Mouse (Mus musculus): ENCODE measurements around the gene Ttc9b. TPM values are rescaled to one million over a fixed set of nuclear protein-coding genes. Genes with fewer than 3 reads are reported as not detected.

Ttc9b gene
- total RNA-seq, 2 experiments from 2014 or later = not detected

GRCm38 (mm10) chr7:27675222-27675612 is 21.5 kb downstream of the Ttc9b start:
- ATAC-seq (replicated peaks; ENCODE audit: low FRiP score, low TSS enrichment, poor library complexity, severe bottlenecking) = no peak

GRCm38 (mm10) chr7:27683218-27683617 is 29.5 kb downstream of the Ttc9b start:
- ATAC-seq (replicated peaks; ENCODE audit: low FRiP score, low TSS enrichment, poor library complexity, severe bottlenecking) = no peak

DNA sequence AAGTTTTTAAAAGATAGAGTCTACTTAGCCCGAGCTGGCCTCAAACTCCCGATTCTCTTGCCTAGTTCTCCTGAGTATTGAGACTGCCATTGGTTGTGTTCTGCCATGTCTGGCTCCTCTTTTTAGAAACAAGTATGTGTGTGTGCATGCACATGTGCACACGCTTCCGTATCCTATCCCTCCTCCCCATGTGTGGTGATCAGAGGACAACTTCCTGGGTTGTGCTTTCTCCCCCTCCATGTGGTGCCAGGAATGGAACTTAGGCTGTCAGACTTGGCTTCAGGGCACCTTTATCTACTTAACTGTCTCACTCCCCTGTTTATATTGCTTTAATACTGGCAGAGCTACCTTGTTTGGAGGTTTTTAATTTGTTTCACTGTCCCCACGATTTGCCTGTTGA is 31.5 kb downstream of the Ttc9b start:
- ATAC-seq (replicated peaks; ENCODE audit: low FRiP score, low TSS enrichment, poor library complexity, severe bottlenecking) = no peak

DNA sequence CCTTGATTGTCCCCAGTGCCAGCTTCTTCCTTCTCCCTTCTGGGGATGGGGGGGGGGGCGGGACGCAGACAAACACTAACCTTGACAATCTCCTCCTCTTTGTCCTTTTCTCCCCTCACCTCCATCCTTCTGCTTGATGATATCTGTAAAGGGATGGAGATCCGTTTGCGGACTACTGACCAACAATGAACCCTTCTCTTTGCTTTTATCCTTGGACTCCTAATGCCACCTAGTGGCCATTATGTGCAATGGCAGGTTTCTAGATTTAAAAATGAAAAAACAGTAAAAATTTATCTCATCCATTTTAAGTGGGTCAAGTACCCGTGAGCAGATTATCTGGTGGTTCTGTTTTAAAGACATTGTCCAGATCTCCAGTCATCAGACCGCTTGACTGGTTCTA is 32.0 kb downstream of the Ttc9b start:
- ATAC-seq (replicated peaks; ENCODE audit: low FRiP score, low TSS enrichment, poor library complexity, severe bottlenecking) = no peak

DNA sequence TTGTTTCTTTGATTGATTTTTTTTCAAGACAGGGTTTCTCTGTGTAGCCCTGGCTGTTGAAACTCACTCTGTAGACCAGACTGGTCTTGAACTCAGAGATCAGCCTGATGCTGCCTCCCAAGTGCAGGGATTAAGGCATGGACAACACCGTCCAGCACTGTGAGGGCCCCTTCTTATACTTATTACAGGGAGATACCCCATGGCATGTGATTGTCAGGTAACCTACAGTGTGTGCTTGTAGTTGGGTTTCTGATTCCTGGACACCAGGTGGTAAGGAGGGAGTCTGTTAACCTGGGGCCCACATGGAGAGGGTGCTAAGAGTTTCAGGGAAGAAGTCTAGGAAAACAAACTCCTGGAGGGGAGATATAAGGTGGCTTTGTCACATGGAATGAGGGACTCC is 33.3 kb downstream of the Ttc9b start:
- ATAC-seq (replicated peaks; ENCODE audit: low FRiP score, low TSS enrichment, poor library complexity, severe bottlenecking) = no peak

DNA sequence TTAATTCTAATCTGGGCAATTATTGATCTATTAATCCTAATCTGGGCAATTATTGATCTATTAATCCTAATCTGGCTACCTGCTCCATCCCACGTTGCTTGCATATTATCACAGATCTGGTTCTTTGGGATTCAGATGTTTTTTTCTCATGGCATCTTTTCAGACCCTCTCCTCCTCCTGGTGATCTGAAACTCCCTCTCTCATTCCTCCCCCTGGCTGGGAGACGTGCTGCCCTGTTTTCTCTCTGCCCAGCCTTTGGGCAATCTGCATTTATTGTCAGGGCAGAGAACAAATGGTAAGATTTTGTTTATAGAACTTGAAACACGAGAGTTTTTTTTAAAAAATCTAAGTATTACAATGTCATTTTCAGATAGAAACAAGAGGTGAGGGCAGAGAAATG is 34.1 kb downstream of the Ttc9b start:
- no peak for ATAC-seq (replicated peaks; ENCODE audit: low FRiP score, low TSS enrichment, poor library complexity, severe bottlenecking)

DNA sequence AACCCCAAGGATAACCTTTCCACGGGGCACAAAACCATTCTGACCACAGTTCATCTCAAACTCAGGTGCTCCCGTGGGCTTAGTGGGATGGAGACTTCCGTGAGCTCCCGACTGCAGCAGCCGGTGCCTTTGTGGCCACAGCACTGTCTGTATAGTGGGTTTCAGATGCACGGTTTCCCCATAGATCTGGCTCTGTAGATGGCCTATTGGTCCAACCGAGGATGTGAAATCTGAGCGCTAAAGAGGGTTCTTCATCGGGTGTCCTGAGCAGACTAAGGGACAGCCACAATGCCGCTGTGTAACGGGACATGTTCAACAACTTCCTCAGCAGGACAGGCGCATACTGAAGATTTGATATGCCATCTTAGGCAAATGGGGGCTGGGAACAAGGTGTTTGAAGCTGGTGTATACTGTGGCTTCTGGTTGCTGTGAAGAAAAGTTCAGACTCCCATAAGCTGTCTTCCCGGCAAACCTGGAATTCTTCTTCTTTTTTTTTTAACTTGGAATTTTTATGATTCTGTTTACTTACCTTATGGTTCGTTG is 34.6 kb downstream of the Ttc9b start:
- ATAC-seq (replicated peaks; ENCODE audit: low FRiP score, low TSS enrichment, poor library complexity, severe bottlenecking) = no peak

DNA sequence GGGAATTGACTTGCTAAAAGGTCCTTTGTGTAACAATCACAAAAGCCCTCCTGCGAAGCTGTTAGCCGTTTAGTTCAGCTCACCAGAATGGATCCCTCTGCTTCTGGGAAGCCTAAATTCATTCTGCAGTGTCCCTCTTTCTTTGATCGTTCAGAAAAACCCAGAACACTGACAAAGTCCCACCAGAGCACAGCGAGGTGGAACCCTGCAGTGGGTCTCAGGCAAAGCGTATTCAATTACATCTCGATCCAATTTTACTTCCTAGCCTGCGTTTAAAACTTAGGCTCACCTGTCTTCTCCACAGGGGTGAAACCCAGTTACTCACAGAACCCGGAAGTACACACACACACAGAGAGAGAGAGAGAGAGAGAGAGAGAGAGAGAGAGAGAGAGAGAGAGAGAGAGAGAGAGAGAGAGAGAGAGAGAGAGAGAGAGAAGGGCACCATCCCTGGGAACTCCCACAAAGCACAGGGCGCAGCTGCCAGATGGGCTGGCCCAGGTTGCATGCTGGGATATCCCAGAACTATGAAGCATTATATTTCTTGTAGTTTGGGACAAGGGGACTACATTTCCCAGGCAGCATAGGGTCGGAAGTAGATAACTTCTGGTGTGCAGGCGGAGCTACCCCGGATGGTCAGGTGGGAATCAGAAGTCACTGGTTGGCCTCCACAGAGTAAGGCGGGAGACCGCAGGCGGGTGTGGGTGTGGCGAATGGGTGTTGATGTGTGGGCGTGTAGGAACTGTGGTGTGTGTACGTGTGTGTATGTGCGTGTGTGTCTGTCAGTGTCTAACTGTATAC is 35.3 kb downstream of the Ttc9b start, which contains the start of gene Zfp607b:
Gene Zfp607b (plus strand): TSS at position 526 of the 798 bp plus-strand sequence.
- ATAC-seq (replicated peaks; ENCODE audit: low FRiP score, low TSS enrichment, poor library complexity, severe bottlenecking) = peak; percentile 99

DNA sequence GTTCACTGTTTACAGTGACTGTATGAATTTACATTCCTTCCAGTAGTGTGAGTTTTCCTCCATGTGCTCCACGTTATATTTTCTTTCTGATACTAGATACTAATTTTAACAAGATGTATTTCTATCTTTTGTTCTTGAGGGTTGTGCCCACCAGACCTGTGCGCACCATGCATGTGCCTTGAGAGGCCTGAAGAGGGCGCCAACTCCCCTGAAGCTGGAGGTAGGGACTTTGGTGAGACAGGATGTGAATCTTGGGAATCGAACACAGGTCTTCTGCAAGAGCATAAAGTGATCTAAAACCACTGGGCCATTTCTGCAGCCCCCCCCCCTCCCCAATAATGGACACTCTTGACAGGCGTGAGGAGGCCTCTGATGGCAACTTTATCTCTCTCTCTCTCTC is 37.4 kb downstream of the Ttc9b start:
- ATAC-seq (replicated peaks; ENCODE audit: low FRiP score, low TSS enrichment, poor library complexity, severe bottlenecking) = 0 out of 2 replicates have a peak, but pooled peaks have one; percentile 31

GRCm38 (mm10) chr7:27696711-27697110 is 43.0 kb downstream of the Ttc9b start:
- ATAC-seq (replicated peaks; ENCODE audit: low FRiP score, low TSS enrichment, poor library complexity, severe bottlenecking) = no peak

Other genes starting within 250 kb of the Ttc9b start
- 0.09 and 0.37 TPM in 2 replicates for gene Sptbn4, start 206.2 kb upstream of the Ttc9b start, total RNA-seq (2014; fragmentation: Nextera tagmentation)
- 0.15 TPM in 1 of 2 replicates, not detected in the other for gene Sptbn4, start 206.2 kb upstream of the Ttc9b start, total RNA-seq (2017)
- gene Blvrb, start 205.9 kb upstream of the Ttc9b start, total RNA-seq (2014; fragmentation: Nextera tagmentation) = 667 and 741 TPM in 2 replicates
- gene Blvrb, start 205.9 kb upstream of the Ttc9b start, total RNA-seq (2017) = 183 and 213 TPM in 2 replicates
- gene Sertad3, start 180.1 kb upstream of the Ttc9b start, total RNA-seq (2014; fragmentation: Nextera tagmentation) = 4.8 and 10.1 TPM in 2 replicates
- gene Sertad3, start 180.1 kb upstream of the Ttc9b start, total RNA-seq (2017) = 4.3 and 12.5 TPM in 2 replicates
- 2.0 and 6.6 TPM in 2 replicates for gene Sertad1, start 167.0 kb upstream of the Ttc9b start, total RNA-seq (2014; fragmentation: Nextera tagmentation)
- 9.7 and 11.3 TPM in 2 replicates for gene Sertad1, start 167.0 kb upstream of the Ttc9b start, total RNA-seq (2017)
- gene Prx, start 154.6 kb upstream of the Ttc9b start, total RNA-seq (2014; fragmentation: Nextera tagmentation) = 0.77 and 1.9 TPM in 2 replicates
- 1.3 and 1.4 TPM in 2 replicates for gene Prx, start 154.6 kb upstream of the Ttc9b start, total RNA-seq (2017)
- 2.4 and 2.6 TPM in 2 replicates for gene Hipk4, start 130.6 kb upstream of the Ttc9b start, total RNA-seq (2014; fragmentation: Nextera tagmentation)
- 0.23 TPM in 1 of 2 replicates, not detected in the other for gene Hipk4, start 130.6 kb upstream of the Ttc9b start, total RNA-seq (2017)
- 9.4 and 9.8 TPM in 2 replicates for gene Pld3, start 100.7 kb upstream of the Ttc9b start, total RNA-seq (2014; fragmentation: Nextera tagmentation)
- gene Pld3, start 100.7 kb upstream of the Ttc9b start, total RNA-seq (2017) = 2.4 and 7.8 TPM in 2 replicates
- gene 2310022A10Rik, start 100.7 kb upstream of the Ttc9b start, total RNA-seq (2014; fragmentation: Nextera tagmentation) = 30.3 and 38.1 TPM in 2 replicates
- gene 2310022A10Rik, start 100.7 kb upstream of the Ttc9b start, total RNA-seq (2017) = 2.3 and 31.3 TPM in 2 replicates
- 61.9 and 65.5 TPM in 2 replicates for gene Akt2, start 62.4 kb upstream of the Ttc9b start, total RNA-seq (2014; fragmentation: Nextera tagmentation)
- 60.3 and 82.2 TPM in 2 replicates for gene Akt2, start 62.4 kb upstream of the Ttc9b start, total RNA-seq (2017)
- gene Map3k10, start 20.7 kb downstream of the Ttc9b start, total RNA-seq (2014; fragmentation: Nextera tagmentation) = 6.2 and 13.5 TPM in 2 replicates
- gene Map3k10, start 20.7 kb downstream of the Ttc9b start, total RNA-seq (2017) = 2.9 and 4.5 TPM in 2 replicates
- gene Zfp607b, start 35.4 kb downstream of the Ttc9b start, total RNA-seq (2014; fragmentation: Nextera tagmentation) = 6.8 TPM in 1 of 2 replicates, not detected in the other
- gene Zfp607b, start 35.4 kb downstream of the Ttc9b start, total RNA-seq (2017) = 1.2 and 1.7 TPM in 2 replicates
- gene Zfp60, start 77.5 kb downstream of the Ttc9b start, total RNA-seq (2014; fragmentation: Nextera tagmentation) = 7.9 and 8.5 TPM in 2 replicates
- gene Zfp60, start 77.5 kb downstream of the Ttc9b start, total RNA-seq (2017) = 9.2 and 12.5 TPM in 2 replicates
- 9.8 and 11.4 TPM in 2 replicates for gene Zfp626, start 153.3 kb downstream of the Ttc9b start, total RNA-seq (2014; fragmentation: Nextera tagmentation)
- 8.8 and 10.5 TPM in 2 replicates for gene Zfp626, start 153.3 kb downstream of the Ttc9b start, total RNA-seq (2017)
- 4.9 and 8.0 TPM in 2 replicates for gene Zfp59, start 184.7 kb downstream of the Ttc9b start, total RNA-seq (2014; fragmentation: Nextera tagmentation)
- 6.8 and 10.0 TPM in 2 replicates for gene Zfp59, start 184.7 kb downstream of the Ttc9b start, total RNA-seq (2017)
- 6.6 and 10.6 TPM in 2 replicates for gene Zfp607a, start 203.6 kb downstream of the Ttc9b start, total RNA-seq (2014; fragmentation: Nextera tagmentation)
- gene Zfp607a, start 203.6 kb downstream of the Ttc9b start, total RNA-seq (2017) = 7.6 and 8.9 TPM in 2 replicates